Mouse (Mus musculus) granulocyte monocyte progenitor cell, adult 5-6 weeks (primary cell): ENCODE results near the gene Kif13a. TPM values are rescaled to one million over a fixed set of nuclear protein-coding genes. Genes with fewer than 3 reads are reported as not detected.

Experiments
- ATAC-seq: replicated peaks from 2 replicates; pipeline ENCODE4 v1.8.0; 2016; ENCODE audit warnings: mild to moderate bottlenecking, moderate TSS enrichment, inconsistent platforms; ENCODE audit not compliant: poor library complexity, severe bottlenecking
- total RNA-seq, 2 experiments: library from RNA; stranded (forward) in 1 of 2; stranded (reverse) in 1 of 2; fragments of 200-712, 200-1000 nt in 1 of 2; fragments of >200 nt in 1 of 2; fragmentation: Nextera tagmentation in 1 of 2; gene quantifications; 2 replicates each; pipeline ENCODE4 v1.2.3; 2014 to 2017

Gene Kif13a
- total RNA-seq (2014; fragmentation: Nextera tagmentation), result 26.6 and 47.5 TPM in 2 replicates
- 46.0 and 57.7 TPM in 2 replicates for total RNA-seq (2017)

DNA sequence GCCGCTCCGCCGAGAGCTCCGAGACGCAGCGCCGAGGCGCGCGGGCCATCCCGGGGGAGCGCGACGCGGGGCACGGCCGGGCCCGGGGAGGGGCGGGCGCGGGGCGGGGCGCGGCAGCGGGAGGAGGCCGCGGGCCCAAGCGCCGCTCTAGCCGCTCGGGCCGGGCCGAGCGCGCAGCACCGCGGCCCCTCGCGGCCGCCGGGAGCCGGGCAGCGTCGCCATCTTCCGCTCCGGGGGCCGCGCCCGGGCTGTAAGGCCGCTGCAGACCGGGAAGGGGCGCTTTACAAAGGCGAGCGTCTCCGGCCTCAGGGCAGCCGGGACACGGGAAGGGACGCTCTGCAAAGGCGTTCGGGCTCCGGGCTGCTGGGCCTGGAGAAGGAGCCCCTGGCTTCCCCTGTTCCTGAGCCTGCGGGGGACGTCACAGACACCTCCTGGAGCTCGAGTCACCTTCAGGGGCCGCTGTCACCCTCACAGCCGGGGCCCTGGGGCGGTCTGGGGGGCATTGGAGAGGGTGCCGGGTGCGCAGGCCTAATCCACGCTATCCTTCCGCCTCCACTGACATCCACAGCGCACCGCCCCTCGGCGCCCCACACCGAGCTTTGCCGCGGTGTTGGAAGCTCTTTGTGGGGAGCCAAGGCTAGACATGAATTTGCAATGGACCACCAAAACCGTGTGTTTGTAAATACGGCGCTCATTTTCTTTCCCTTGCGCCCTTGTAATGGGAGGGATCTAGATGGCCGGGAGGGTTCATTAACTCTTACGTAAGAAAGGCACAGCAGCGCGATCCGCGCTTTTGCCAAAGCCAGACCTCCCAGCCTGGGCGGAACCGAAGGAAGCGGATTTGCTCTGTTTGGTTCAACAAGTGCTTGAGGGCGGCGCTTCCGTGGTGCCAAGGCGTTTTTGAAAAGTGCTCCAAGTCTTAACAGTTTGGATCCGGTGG lies at the start of gene Kif13a:
Gene Kif13a (minus strand): TSS at position 149 of the 940 bp plus-strand sequence.
- ATAC-seq, result peak; percentile 72

DNA sequence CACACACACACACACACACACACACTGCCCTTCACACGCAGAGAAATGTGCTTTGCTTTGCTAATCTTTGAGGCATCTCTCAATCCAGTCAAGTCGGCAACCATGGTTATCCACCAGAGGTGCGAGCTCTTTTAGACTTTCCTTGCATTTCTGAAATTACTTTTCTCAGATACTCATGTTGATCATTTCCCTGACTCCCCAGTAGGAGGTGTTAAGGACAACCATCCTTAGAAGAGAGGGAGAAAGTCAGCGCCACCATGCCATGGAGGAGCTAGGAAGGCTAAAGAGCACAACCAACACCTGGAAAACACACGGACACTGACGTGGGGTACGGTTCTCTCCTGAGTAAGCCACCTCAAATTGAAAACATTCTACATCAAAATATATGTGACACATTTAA lies 46.9 kb upstream of the Kif13a start:
- no peak for ATAC-seq

DNA sequence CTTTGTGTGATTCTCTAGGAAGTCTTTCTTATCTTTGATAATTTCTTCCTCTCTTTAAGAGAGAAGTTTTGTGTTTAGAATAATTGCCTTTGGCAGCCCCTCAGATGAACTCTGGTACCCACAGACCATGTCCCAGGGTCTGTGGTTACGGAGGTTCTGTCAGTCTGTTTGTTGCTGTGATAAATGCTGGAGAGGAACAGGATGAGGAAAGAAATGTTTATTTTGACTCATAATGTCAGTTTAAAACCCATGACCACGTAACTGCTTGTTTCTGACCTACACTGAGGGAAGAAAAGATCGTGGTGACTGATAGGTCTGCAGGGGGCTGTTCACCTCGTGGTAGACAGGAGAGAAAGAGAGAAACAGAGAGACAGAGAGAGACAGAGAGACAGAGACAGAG lies 46.3 kb upstream of the Kif13a start:
- ATAC-seq, result peak; percentile 30; the same call in 1 of the 2 replicates

DNA sequence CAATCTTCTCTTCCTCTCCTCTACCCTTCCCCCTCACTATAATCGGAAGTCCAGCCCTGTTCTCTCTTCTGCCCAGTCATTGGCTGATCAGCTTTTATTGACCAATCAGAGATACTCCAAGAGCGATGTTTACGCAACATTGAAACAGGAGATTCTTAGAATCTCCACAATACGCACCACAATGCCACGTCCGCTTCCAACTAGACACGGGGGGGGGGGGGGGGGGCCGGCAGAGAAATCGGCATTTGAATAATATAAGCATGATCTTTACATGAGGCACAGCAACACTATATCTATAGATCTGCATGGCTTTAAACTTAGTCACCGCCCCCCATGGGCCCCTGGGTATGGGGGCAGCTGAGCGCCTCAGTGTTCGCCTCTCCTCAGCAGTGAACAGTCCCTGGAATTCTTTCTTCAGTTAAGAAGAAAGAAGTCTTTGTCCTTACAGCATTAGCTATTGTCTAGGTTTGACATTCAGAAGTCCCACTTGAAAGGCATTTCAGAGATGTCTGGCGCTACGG lies 45.4 kb upstream of the Kif13a start:
- ATAC-seq, result peak; percentile 74

DNA sequence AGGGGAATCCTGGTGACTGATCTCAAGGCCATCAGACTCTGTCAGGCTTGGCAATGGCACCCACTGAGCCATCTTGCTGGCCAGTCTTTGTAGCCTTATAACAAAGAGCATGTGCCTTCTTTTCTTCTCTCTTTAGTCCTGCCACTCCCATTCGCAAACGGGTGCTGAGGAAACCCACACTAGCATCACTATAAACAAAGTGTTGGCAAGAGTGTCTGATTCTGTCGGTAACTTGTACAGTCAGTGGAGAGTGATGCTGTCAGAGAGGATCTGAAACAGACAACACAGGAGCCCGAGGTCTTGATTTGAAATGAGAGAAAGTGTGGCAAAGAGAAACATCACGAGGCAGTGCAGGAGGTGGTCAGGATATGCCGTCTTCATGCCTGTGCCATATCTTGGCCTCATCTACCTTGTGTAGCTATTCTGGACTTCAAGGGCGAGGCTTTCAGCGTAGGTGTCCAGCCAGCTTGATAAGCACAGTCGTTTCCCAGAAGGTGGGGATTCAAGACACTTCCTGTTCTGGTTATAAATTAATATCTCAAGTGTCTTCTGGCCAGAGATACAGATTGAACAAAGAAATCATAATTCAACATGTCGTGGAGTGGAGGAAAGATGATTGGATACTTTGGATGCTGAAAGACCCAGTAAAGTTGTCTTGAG lies 40.7 kb upstream of the Kif13a start:
- no peak for ATAC-seq

DNA sequence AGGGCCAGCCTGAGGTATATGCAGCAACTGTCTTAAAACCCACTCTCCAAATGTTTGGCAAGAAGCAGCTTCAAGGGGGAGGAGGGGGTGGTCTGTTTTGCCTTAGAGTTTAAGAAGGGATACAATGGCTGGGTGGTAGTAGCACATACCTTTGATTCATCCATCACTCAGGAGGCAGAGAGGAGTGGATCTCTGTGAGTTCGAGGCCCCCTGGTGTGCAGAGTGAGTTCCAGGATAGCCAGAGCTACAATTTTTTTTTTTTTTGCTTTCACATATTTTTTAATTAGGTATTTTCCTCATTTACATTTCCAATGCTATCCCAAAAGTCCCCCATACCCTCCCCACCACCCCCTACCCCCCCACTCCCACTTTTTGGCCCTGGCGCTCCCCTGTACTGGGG lies 39.0 kb upstream of the Kif13a start:
- no peak for ATAC-seq

DNA sequence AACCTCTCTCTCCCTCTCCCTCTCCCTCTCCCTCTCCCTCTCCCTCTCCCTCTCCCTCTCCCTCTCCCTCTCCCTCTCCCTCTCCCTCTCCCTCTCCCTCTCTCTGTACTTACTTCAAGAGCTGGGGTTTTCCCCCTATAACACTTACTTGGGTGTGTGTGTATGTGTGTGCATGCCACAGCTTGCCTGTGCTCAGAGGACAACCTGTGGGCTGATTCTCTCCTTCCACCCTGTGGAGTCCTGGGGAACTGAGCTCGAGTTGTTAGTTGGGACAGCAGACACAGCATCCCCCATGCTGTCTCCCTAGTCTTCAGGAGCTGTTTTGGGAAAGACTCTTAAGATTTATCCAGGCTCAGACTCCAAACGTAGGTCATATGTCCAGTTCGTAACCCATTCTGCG lies 37.6 kb upstream of the Kif13a start:
- no peak for ATAC-seq

DNA sequence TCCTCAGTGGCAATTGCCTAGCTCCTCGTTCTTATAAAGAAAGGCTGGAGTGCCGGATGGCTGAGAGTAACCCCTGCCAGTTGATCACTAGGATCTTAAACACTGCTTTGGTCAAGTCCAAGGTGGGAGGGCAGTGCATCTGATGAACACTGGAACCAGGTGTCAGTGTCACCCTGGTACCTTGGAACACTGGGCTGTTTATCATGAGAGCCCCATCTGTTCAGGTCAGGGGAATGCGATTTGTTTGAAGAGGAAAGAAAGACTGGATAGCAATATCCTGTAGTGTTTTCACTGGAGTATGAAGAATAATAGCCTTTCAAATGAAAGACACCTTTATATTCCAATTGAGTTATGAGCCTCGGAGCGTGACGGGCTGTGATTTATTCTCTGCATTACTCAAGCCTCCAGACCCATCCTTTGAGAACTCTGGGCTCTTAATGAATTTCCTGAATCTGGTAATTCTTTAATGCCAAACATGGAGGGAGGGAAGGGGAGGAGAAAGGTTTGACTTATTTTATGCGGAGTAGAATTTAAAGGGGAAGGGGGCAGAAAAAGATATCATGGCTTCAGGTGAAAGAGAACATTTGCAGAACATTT lies 31.3 kb upstream of the Kif13a start:
- ATAC-seq, result no peak

DNA sequence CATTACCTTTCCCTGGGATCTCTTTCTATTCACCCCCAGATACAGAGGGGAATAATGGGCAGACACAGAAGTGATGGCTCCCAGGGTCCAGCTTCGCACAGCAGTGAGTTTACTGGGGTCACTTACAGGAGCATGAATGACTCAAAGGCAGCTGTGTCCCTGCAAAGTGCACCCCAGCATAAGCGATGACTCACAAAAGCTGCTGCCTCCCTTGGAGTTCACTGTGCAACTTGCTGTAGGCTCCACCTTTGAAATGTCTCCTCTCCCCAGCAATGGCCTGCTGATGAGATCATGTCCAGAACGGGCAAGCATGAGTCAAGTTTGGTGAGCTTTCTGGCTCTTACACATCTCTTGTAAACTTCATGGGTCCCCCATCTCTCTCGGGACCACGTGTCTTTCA lies 29.5 kb upstream of the Kif13a start:
- ATAC-seq, result no peak

DNA sequence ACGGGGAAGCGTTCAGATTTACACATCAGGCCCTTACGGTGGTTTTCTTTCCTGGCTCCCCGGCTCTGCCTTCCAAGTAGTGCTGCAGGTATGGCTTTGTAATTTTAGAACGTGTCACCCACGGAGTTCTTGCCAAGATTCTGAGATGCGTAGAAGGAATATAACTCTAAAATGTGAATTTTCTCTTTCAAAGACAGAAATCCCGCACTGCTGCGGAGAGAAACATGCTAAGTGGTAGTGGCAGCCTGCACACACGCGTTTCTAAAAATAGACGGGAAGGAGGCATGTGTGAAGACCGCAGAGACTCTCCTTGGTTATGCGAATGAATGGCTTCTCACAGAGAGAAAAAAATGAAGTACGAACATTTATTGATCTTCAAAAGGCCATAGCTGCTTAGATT lies 21.5 kb upstream of the Kif13a start:
- ATAC-seq, result no peak

DNA sequence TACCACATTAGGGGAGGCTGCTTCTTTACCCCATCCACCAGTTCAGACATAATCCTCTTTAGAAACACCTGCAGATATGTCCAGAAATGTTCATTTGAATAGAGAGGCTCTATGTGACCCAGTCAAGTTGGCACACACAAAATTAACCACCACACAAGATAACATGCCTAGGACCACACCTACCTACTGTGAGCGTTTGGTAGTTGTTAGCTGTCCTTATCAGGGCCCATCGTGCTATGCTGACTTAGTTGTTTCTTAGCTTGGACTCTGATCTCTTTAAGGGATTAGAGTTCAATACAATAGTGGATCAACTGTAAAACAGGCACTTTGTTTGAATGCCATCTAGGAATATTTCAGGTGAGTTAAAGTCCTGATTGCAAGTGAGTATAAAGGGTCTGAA lies 20.1 kb upstream of the Kif13a start:
- ATAC-seq, result no peak

DNA sequence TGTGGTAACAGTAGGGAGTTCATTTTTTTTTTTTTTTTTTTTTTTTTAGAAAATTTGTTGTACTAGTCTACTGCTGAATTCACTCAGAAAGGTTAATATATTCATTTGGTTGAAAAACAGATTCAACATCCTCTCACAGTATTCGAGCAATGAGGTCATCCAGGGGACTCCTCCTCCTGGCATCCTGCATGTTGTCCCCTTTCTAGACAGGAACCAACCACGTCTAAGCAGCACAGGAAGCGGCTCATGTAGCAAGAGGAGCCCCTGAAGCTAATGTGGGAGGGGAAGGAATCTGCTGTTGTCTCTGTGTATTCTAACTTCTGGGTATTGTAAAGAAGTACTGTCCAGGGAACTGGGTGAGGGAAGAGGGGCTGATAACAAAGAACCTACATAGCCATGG lies 18.4 kb upstream of the Kif13a start:
- ATAC-seq, result peak; percentile 82

DNA sequence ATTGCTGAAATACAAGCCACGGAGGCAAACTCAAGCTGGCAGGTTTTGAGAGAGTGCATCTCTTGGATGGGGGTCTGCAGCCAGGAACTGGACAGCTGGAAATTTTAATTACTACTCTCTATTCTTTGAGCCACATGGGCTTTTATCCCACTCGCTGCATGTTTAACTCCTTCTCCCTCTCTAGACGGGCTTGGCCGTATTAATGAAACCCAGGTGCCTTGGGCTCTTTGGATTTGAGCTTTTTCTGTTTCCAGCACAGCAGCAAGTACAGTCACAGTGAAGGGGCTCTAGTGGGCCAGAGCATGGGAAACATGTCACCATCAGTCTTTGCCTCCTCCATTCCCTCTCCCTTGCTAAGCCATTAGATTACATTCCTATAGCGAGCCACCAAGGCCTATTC lies 16.4 kb upstream of the Kif13a start:
- ATAC-seq, result no peak

DNA sequence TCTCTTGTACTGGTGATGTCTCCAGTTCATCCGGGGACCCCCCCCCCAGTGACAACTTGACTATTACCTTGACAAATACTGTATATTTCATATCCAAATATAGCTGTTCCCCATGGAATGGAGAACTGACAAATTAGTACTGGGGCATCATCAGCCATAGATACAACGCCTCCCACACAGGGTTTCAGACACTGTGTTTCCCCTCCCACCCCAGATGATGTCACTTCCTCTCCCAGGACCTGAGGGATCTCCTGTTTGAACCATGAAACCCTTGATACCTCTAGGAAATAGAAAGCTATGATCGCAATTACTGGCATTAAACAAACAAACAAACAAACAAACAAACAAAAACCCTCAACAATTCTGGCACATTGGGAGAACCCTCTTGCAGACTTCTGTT lies 15.6 kb upstream of the Kif13a start:
- no peak for ATAC-seq

DNA sequence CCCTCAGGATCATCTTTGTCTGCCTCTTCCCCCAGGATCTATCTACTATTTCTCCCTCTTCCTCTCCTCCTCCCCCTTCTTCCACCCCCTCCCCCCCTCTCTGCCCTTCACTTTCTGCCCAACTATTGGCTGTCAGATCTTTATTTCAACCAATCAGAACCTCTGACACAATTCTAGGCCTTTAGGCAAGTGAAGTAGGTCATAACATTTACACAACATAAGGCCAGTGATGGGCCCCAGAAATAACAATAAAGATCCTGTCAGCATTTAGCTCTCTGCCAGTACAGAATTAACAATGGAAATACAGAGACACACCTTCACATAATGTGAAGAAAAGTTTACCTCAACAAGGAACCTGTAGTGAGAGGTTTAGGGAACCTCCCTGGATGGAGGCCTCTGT lies 13.6 kb upstream of the Kif13a start:
- no peak for ATAC-seq

DNA sequence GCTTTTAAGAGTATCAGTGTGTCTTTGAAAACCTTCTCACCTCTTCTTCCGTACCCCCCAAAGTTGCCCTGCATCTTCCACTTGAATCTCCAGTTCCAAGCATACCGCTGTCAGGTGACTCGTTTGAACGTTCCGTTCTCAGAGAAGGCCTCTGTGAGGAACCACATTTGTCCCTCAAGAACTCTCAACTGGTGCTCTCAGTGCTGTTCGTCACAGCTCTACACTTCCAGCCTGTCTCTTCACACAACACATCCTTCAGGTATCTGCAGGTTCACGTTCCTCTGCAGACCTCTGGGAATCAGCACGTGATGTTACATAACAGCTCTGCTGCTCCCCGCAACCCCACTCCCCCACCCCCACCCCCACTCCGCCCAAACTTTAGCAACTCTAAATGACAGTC lies 4.4 kb upstream of the Kif13a start:
- no peak for ATAC-seq

DNA sequence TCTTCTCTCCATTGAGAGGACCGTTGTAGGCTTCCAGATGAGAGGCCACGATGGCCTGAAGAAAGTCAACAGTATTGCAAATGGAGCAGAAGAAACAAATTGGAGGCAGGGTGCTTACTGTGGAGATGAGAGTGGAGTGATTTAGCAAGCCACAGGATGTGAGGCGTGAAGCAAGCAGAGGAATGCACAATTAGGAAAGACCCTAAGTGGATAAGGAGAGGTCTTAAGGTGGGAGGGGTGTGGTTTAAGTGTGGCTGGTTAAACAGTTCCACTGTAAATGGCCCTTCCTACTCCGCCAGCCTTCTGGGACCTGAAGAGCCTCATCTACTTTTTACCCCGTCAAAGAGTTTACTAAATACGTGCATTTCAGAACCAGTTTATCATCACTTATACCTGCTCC lies 3.2 kb upstream of the Kif13a start:
- peak; percentile 26 for ATAC-seq

DNA sequence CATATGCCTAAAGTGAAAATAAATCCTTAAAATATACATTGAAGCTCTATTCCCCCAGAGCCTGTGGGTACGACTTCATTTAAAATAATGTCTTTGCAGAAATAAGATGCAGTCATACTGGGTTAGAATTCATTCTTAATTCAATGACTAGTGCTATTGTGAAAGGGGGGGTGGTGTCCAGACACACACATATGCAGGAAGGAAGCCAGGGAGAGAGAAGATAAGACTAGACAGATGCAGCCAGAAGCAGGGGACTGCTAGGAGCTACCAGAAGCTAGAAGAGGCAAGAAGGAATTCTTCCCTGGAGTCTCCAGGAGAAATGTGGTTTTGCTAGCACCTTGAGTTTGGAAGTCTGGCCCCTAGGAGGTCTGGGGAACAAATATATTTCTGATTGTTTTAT lies 2.4 kb upstream of the Kif13a start:
- ATAC-seq, result peak; percentile 25; the same call in 1 of the 2 replicates

DNA sequence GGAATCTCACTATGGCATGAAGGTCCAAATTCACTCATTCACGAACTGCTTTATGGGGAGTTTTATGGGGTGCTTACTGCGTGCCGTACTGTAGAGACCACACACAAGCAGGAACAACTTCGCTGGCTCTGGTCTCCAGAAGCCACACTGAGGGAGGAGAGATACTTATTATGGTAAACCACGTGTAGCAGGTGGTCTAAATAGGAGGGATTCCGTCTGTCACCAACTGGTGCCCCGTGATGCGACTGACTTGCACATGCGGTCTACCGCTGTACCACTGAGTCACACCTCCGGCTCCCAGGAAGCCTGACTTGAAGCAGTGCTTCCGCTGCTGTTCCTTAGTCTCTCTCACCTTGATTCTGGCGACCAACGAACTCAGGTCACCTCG lies 986 bp upstream of the Kif13a start:
- ATAC-seq, result peak; percentile 49

DNA sequence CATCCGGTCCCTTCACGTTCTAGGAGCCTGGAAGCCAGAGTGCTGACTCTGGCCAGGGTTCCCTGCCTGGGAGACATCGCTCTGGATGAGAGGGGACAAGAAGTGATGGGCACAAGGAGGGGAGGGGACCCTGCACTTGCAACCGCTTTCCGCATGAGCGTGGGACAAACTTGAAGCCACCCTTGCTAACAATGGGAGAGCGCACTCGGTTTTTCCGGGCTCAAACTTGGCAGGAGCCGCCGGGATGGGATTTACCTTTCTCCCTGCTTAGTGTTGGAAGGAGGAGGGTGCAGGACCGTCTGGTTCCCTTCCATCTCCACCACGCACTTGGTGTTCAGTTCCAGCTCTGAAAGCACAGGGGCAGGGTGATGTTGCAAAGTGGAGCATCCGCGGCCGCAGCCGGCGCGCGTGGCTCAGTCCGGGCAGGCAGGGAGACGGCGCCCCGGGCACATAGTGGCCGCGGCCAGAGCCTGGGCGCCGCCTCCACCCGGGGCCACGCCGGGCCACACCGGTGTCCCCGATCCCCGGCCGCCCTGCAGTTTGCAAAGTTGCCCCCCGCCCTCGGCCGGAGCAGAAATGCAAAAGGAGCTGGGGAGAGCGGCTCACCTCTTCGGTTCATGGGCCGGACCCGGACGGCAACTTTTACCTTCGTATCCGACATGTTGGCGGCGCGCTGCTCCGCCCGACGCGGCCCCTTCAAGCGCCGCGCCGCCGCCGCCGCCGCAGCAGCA lies 541 bp downstream of the Kif13a start:
- peak; percentile 18; the same call in 1 of the 2 replicates for ATAC-seq
